Mouse (Mus musculus) olfactory bulb, adult 2 months (tissue): Measurements from ENCODE around the gene Ppil2.

Experiments
- CTCF ChIP-seq: fragments of 200-500 bp; IDR thresholded peaks from 2 replicates; pipeline ENCODE4 v1.5.1; 2012; ENCODE audit warnings: low read depth, mild to moderate bottlenecking, low read length, moderate library complexity; ENCODE audit not compliant: insufficient read depth
- POLR2A ChIP-seq: fragments of 200-500 bp; IDR thresholded peaks from 2 replicates; pipeline ENCODE4 v1.6.1; 2012; ENCODE audit warnings: mild to moderate bottlenecking, low read depth, low read length, moderate library complexity; ENCODE audit not compliant: insufficient read depth

- no peak for TF ChIP-seq CTCF
- TF ChIP-seq POLR2A, result no peak
Observed at GRCm38 (mm10) chr16:17150520-17151258, 39.6 kb upstream of the Ppil2 start.
